Mouse (Mus musculus) G1E (cell line): ENCODE measurements around the gene Inha.

Experiments used
- CTCF ChIP-seq: IDR thresholded peaks from 2 replicates; pipeline ENCODE4 v1.5.1; 2012; ENCODE audit warnings: low read depth, low read length, inconsistent platforms, mixed read lengths
- GATA1 ChIP-seq: IDR thresholded peaks from 2 replicates; pipeline ENCODE4 v1.6.1; 2012; ENCODE audit warnings: borderline replicate concordance, low read length, inconsistent platforms, mixed read lengths

- no peak for TF ChIP-seq CTCF
- no peak for TF ChIP-seq GATA1
Measured at GRCm38 (mm10) chr1:75549289-75550279, 42.7 kb downstream of the Inha start.
